Mouse (Mus musculus): ENCODE data around the gene March10.

GRCm38 (mm10) chr11:105426441-105426840 lies 30.1 kb downstream of the March10 start:
- no peak for TF ChIP-seq HCFC1 (IDR thresholded peaks at IDR 0.05; ENCODE audit: borderline replicate concordance, insufficient read depth, low read length)
- TF ChIP-seq CHD2 (IDR thresholded peaks at IDR 0.05; ENCODE audit: low read depth, low read length), result no peak
- no peak for TF ChIP-seq MAFK (IDR thresholded peaks at IDR 0.05; ENCODE audit: insufficient read depth, low read depth, low read length)

Data from ES-E14 (cell line).